Mouse (Mus musculus): ENCODE data around the gene Rdh5. TPM values are rescaled to one million over a fixed set of nuclear protein-coding genes. Genes with fewer than 3 reads are reported as not detected.
A peak's percentile ranks its signal among the peaks of the same experiment; 100 is the strongest.

Gene Rdh5
- polyA plus RNA-seq, 1 experiment from 2014 or later: 8.1 TPM

DNA sequence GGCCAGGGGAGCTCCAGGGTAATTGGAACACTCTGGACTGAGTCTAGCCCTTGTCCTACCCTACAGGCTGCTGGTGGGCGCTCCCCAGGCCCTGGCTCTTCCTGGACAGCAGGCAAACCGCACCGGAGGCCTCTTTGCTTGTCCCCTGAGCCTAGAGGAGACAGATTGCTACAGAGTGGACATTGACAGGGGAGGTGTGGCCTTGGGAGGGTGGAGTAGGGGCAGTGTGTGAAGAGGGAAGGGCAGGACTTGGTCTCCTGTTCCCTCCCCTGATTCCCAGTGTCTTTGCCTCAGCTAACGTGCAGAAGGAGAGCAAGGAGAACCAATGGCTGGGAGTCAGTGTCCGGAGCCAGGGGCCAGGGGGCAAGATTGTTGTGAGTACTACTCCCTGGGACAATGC, 16.3 kb upstream of the Rdh5 start:
- Histone ChIP-seq H3K9me3 (ENCODE audit: control insufficient read depth, low read length) (no peaks in the 10 kb centered on the region), H3K4me1 (replicated peaks; ENCODE audit: control insufficient read depth, insufficient read depth) (no peaks in the 10 kb centered on the region), H3K4me3 (ENCODE audit: low read depth, low read length) (no peak overlapping the region), H3K9ac (ENCODE audit: low read length) (no peak overlapping the region), H3K4me2 (replicated peaks; ENCODE audit: low read depth) (no peak overlapping the region), H3K27ac (replicated peaks) (no peak overlapping the region), H3K36me3 (ENCODE audit: control insufficient read depth, insufficient read depth, low read length) (no peaks in the 10 kb centered on the region), H3K27me3 (ENCODE audit: control insufficient read depth, insufficient read depth, low read length) (no peaks in the 10 kb centered on the region)
- 41% methylated on average over 5 of the region's 5 CpGs for WGBS
- TF ChIP-seq EP300 (optimal IDR thresholded peaks at IDR 0.05) (no peak), CTCF (IDR thresholded peaks at IDR 0.05; ENCODE audit: low read depth) (no peak)
- DNase-seq (ENCODE audit: low spot score) (peak; percentile 49), ATAC-seq (ENCODE audit: low FRiP score, low TSS enrichment) (peak; percentile 71)

DNA sequence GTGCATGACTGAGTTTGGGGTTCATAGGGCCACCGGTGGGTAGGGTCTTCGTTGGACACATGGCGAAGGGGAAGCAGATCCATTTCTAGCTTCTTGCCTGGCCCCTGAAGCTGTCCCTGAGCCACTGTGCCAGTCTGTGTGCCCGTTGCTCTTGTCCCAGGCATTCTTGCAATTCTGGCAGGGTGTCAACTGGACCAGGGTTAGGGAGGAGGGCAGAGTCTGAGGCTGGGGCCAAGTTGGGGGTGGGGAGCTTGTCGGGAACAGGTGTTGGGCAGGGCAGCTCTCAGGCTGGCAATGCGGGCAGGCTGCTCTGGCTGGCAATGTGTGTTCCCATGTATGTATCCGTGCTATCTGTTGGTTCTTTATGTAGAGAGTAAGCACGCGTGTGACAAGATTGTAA, 15.8 kb upstream of the Rdh5 start:
- Histone ChIP-seq H3K36me3 (ENCODE audit: control insufficient read depth, insufficient read depth, low read length) (no peaks in the 10 kb centered on the region), H3K4me1 (replicated peaks; ENCODE audit: control insufficient read depth, insufficient read depth) (no peaks in the 10 kb centered on the region), H3K9ac (ENCODE audit: low read length) (no peak overlapping the region), H3K27ac (replicated peaks) (no peak overlapping the region), H3K27me3 (ENCODE audit: control insufficient read depth, insufficient read depth, low read length) (no peaks in the 10 kb centered on the region), H3K9me3 (ENCODE audit: control insufficient read depth, low read length) (no peaks in the 10 kb centered on the region), H3K4me2 (replicated peaks; ENCODE audit: low read depth) (no peak overlapping the region), H3K4me3 (ENCODE audit: low read depth, low read length) (no peak overlapping the region)
- TF ChIP-seq EP300 (optimal IDR thresholded peaks at IDR 0.05) (no peak), CTCF (IDR thresholded peaks at IDR 0.05; ENCODE audit: low read depth) (no peak)
- DNase-seq (ENCODE audit: low spot score) (peak; percentile 75), ATAC-seq (ENCODE audit: low FRiP score, low TSS enrichment) (peak; percentile 68)
- 58% methylated on average over 9 of the region's 9 CpGs for WGBS

DNA sequence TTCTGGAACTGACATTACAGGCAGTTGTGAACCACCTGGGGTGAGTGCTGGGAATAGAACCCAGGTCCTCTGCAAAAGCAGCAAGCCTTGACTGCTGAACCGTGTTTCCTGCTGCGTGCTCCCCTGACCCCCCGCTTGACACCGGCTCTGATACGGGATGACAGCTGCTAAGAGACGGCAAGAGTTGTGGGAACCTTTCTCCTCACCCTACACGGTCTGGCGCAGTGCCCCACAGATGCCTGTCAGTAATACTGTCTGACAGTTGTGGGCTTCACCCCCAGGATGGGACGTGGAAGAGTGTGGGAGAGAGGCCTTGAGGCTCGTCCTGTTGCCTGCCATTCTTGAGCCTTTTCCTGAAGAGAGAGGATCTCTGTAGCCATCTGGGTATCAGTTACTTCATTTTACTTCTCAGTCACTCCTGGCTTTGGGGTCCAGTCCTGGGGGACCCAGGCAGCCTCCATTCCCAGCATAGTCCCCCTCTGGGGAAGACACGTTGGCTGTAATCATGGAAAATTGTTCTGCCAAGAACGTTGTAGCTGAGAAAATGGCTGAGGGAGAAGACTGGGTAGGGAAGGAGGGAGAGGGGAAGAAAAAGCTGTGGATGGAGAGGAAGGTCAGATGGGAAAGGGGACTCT, 15.2 kb upstream of the Rdh5 start:
- no peak overlapping the region for H3K4me2 ChIP-seq (replicated peaks; ENCODE audit: low read depth)
- DNase-seq (ENCODE audit: low spot score) (no peak), ATAC-seq (ENCODE audit: low FRiP score, low TSS enrichment) (no peak)
- no peak overlapping the region for H3K27ac ChIP-seq (replicated peaks)
- no peak overlapping the region for H3K4me3 ChIP-seq (ENCODE audit: low read depth, low read length)
- no peaks in the 10 kb centered on the region for H3K4me1 ChIP-seq (replicated peaks; ENCODE audit: control insufficient read depth, insufficient read depth)
- no peak for TF ChIP-seq CTCF (IDR thresholded peaks at IDR 0.05; ENCODE audit: low read depth)
- no peak for TF ChIP-seq EP300 (optimal IDR thresholded peaks at IDR 0.05)
- no peaks in the 10 kb centered on the region for H3K36me3 ChIP-seq (ENCODE audit: control insufficient read depth, insufficient read depth, low read length)
- no peaks in the 10 kb centered on the region for H3K9me3 ChIP-seq (ENCODE audit: control insufficient read depth, low read length)
- 69% methylated on average over 12 of the region's 12 CpGs for WGBS
- no peaks in the 10 kb centered on the region for H3K27me3 ChIP-seq (ENCODE audit: control insufficient read depth, insufficient read depth, low read length)
- no peak overlapping the region for H3K9ac ChIP-seq (ENCODE audit: low read length)

DNA sequence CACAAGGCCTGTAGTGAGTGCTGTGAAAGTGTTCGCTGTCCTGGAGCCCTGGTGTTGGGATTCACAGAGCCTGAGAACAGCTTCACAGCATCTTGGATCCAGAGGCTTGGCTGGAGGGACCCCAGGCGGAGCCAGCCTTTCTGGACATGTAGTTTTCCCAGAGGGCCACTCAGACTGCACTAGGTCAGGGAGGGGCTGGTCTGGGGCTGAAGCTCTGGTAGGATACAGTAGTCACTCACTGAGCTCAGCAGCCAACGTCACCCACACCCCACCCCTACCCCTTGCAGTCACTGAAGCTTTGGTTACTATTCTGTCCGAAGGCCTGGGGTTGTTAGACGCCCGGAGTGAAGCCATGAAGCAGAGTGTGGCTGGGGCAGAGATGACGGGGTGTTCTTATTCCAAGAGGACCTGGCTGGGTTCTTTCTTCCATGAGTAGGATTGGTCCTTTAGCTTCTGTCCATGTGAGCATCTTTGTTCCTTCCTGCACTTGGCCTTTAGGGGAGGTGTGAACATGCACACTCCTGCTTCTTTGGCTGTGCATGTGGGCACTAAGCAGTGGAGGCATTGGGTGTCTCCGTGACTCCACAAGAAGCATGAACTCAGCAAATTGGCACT, 13.2 kb upstream of the Rdh5 start:
- H3K4me3 ChIP-seq (ENCODE audit: low read depth, low read length): no peak overlapping the region
- no peak overlapping the region; the same call in 1 of the 2 replicates for H3K4me2 ChIP-seq (replicated peaks; ENCODE audit: low read depth)
- no peaks in the 10 kb centered on the region for H3K27me3 ChIP-seq (ENCODE audit: control insufficient read depth, insufficient read depth, low read length)
- no peak overlapping the region for H3K9ac ChIP-seq (ENCODE audit: low read length)
- TF ChIP-seq CTCF (IDR thresholded peaks at IDR 0.05; ENCODE audit: low read depth): no peak
- no peak for TF ChIP-seq EP300 (optimal IDR thresholded peaks at IDR 0.05)
- no peaks in the 10 kb centered on the region for H3K36me3 ChIP-seq (ENCODE audit: control insufficient read depth, insufficient read depth, low read length)
- no peaks in the 10 kb centered on the region for H3K9me3 ChIP-seq (ENCODE audit: control insufficient read depth, low read length)
- no peak overlapping the region for H3K27ac ChIP-seq (replicated peaks)
- H3K4me1 ChIP-seq (replicated peaks; ENCODE audit: control insufficient read depth, insufficient read depth): no peaks in the 10 kb centered on the region
- DNase-seq (ENCODE audit: low spot score): no peak
- ATAC-seq (ENCODE audit: low FRiP score, low TSS enrichment): no peak
- WGBS: 70% methylated on average over 8 of the region's 8 CpGs

DNA sequence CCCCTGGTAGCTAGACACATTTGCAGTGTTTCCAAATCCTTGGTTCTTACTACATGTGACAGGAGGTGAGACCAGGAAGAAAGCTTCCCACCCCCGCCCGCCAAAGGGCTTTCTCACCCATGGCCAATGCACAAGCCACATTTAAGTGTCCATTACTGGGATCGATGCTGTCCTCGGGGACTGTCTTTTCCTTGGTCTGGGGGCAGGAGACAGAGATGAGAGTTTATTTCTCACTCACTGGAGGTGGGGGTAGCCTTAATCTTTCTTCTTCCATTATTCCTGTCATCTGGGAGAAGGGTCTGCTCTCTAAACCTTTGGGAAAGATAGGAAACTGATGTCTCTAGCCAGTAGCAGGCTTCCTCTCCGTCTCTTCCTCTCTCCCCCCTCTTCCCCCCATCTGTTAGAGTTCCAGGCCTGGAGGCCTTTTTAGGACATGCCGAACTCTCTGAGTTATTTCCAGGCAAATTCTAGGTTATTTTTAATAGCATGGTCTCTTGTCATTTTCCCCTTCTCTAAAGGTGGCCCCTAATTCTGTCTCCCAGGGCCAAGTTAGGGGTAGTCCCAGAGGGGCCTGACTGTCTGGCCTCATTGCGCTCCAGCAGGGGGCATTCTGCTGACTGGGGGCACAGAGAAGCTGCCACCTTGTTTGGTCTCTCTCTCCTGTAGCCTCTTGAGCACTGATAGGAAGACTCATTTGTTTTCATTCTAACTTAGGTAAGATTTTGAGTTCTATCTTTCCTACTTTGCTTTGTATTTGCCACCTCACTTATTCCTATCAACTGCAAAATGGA, 12.5 kb upstream of the Rdh5 start:
- peak; percentile 23; the same call in 1 of the 2 replicates for TF ChIP-seq CTCF (IDR thresholded peaks at IDR 0.05; ENCODE audit: low read depth)
- no peak for TF ChIP-seq EP300 (optimal IDR thresholded peaks at IDR 0.05)
- no peak overlapping the region for H3K9ac ChIP-seq (ENCODE audit: low read length)
- H3K4me3 ChIP-seq (ENCODE audit: low read depth, low read length): peak overlapping the region; percentile 47; the same call in 1 of the 2 replicates
- H3K27ac ChIP-seq (replicated peaks): no peak overlapping the region
- DNase-seq (ENCODE audit: low spot score) (no peak), ATAC-seq (ENCODE audit: low FRiP score, low TSS enrichment) (no peak)
- no peaks in the 10 kb centered on the region for H3K27me3 ChIP-seq (ENCODE audit: control insufficient read depth, insufficient read depth, low read length)
- H3K36me3 ChIP-seq (ENCODE audit: control insufficient read depth, insufficient read depth, low read length): no peaks in the 10 kb centered on the region
- H3K9me3 ChIP-seq (ENCODE audit: control insufficient read depth, low read length): no peaks in the 10 kb centered on the region
- WGBS: 65% methylated on average over 7 of the region's 7 CpGs
- H3K4me2 ChIP-seq (replicated peaks; ENCODE audit: low read depth): peak overlapping the region; percentile 79; the same call in 1 of the 2 replicates
- no peaks in the 10 kb centered on the region for H3K4me1 ChIP-seq (replicated peaks; ENCODE audit: control insufficient read depth, insufficient read depth)
